Mouse (Mus musculus): ENCODE results near the gene Cep131.

Cep131 gene

DNA sequence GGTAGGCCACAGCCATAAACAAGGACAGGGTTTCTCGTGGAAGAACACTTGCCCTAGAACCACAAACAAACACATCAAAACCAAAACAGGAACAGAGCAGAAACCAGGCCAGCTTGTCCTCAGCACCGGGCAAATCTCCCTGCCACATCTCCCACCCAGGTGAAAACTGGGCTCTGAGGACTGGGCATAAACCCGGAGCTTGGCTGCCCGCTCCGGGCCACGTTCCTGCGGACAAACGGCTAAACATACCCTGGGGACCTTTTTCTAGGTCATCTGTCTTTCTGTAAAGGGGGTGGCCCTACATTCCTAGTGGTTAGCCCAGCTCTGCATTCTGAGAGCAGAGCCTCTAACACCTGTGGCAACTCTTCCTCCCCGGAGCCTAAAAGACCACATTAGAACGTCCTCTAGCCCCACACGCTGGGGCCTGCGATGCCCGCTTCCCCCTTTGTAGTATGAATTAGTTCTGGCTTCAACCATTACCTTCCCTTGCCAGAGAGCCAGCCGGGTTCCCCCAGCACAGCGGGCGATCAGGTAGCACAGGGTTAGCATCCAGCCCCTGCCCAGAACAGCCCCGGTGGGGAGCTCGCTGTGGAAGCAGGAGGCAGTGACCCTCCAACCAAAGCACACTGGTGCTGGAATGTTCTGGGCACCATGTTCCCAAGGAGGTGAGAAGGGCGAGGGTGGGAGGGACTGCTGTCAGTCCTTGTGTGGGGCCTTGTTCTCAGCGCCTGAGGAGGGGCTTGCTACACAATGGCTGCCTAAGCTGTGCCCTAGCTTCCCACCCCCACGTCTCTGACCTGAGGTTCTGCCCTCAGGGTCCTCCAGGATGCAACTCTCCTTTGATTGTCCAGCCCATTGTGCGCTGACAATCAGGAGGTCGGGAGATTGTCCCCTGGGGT, 66.8 kb downstream of the Cep131 start:
- no peak for DNase-seq

DNA sequence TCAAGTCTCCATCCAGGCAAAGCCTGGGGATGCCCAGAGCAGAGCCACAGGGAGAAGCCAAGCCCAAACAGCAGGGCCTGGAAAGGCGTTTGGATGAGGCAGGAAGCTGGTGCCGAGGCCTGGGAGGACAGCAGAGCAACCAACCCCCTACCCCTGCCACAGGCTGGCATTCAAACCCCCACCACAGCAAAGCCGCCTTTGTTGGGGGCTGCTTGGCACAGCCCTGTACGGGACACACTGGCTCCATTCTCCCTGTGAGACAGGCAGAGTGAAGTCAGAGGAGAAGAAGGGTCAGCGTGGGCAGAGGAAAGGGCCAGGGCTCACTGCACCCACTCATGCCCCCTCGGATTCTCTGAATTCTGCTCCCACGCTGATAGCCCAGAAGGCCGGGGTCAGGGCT, 69.6 kb downstream of the Cep131 start:
- DNase-seq, result no peak

DNA sequence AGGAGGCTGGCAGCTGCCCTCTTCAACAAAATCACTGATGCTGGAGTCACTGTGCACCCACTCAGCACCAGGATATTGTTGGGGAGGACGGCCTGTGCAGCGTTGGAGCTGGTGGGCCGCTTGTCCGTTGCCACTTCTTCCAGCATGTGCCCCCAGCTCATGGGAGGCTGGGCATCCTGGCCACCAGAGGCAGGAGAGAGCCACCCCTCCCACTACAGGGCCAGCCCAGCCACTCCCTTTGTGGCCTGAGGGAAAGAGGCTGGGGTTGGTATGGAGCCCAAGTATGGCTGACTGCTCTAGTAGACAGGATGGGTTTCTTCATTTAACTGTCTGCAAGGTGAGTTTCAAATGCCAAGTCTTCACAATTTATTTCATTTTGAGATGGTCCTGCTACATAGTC, 71.9 kb downstream of the Cep131 start:
- no peak for DNase-seq

Data from kidney, postnatal 36 days (tissue).